Mouse (Mus musculus) heart, embryonic 13.5 days (tissue): Measurements from ENCODE around the gene Ube2c. TPM values are rescaled to one million over a fixed set of nuclear protein-coding genes. Genes with fewer than 3 reads are reported as not detected.
"Not testable (repeated sequence)": the region's sequence is repeated elsewhere in the genome, so short reads cannot be mapped to it uniquely, and the experiment has no call there.

Experiments used
- ATAC-seq: fragments of 200-750 bp; cut with Nextera tagmentation; 2 replicates; pipeline ENCODE4 v1.8.0; 2017; ENCODE audit warnings: moderate TSS enrichment; ENCODE audit not compliant: insufficient number of reproducible peaks, low FRiP score, low TSS enrichment; ENCODE audit errors: extremely low read depth
- H3K27ac ChIP-seq: fragments of 300-500 bp; sonication (generic); replicated peaks from 2 replicates; pipeline ENCODE4 v1.5.1; 2015; ENCODE audit warnings: moderate library complexity, mild to moderate bottlenecking, inconsistent platforms
- H3K27me3 ChIP-seq: fragments of 300-500 bp; sonication (generic); replicated peaks from 2 replicates; pipeline ENCODE4 v1.6.1; 2015; ENCODE audit warnings: mild to moderate bottlenecking, inconsistent platforms
- H3K36me3 ChIP-seq: fragments of 300-500 bp; sonication (generic); 2 replicates; pipeline ENCODE4 v1.6.1; 2015; ENCODE audit warnings: mild to moderate bottlenecking, inconsistent platforms
- H3K4me1 ChIP-seq: fragments of 300-500 bp; sonication (generic); 2 replicates; pipeline ENCODE4 v1.6.1; 2015; ENCODE audit warnings: inconsistent platforms
- H3K4me2 ChIP-seq: fragments of 300-500 bp; sonication (generic); 2 replicates; pipeline ENCODE4 v1.6.1; 2015; ENCODE audit warnings: inconsistent platforms, mild to moderate bottlenecking, moderate library complexity
- H3K4me3 ChIP-seq: fragments of 300-500 bp; sonication (generic); 2 replicates; pipeline ENCODE4 v1.5.1; 2015; ENCODE audit warnings: moderate library complexity, mild to moderate bottlenecking, inconsistent platforms
- H3K9ac ChIP-seq: fragments of 300-500 bp; sonication (generic); 2 replicates; pipeline ENCODE4 v1.6.1; 2015; ENCODE audit warnings: inconsistent platforms, mild to moderate bottlenecking, moderate library complexity
- H3K9me3 ChIP-seq: fragments of 300-500 bp; sonication (generic); 2 replicates; pipeline ENCODE4 v1.6.1; 2016; ENCODE audit warnings: inconsistent platforms
- WGBS: fragments of 180-500 bp; shearing (Covaris S2); methylation state at CpG from one replicate; pipeline ENCODE4 v1.1.7; 2015; ENCODE audit warnings: mixed read lengths; 5-methylcytosine and 5-hydroxymethylcytosine counted together
- polyA plus RNA-seq: library from polyadenylated mRNA; unstranded; fragments of >200 nt; fragmentation: Nextera tagmentation; extraction: Ambion mirVana; gene quantifications from 2 replicates; pipeline ENCODE4 v1.2.1, GENCODE M21; 2015

Gene Ube2c
- polyA plus RNA-seq, 1 experiment from 2014 or later = 434 TPM

DNA sequence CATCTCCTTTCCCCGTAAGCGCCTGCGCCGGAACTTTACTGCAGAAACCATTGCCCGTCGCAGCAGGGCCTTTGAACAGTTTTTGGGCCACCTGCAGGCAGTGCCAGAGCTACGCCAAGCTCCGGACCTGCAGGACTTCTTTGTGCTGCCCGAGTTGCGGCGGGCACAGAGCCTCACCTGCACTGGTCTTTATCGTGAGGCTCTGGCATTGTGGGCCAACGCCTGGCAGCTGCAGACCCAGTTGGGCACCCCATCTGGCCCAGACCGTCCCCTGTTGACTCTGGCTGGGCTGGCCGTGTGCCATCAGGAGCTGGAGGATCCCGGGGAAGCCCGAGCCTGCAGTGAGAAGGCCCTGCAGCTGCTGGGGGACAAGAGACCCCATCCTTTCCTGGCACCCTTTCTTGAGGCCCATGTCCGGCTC, 22.2 kb downstream of the Ube2c start:
- no peak overlapping the region for H3K4me2 ChIP-seq
- H3K9ac ChIP-seq = no peak overlapping the region
- no peak overlapping the region for H3K27ac ChIP-seq
- no peak overlapping the region for H3K4me3 ChIP-seq
- WGBS = 90% methylated on average over 18 of the region's 18 CpGs
- H3K27me3 ChIP-seq = no peaks in the 10 kb centered on the region
- peaks cover 37% of the 10 kb centered on the region for H3K4me1 ChIP-seq
- H3K9me3 ChIP-seq = no peaks in the 10 kb centered on the region
- peaks cover 84% of the 10 kb centered on the region for H3K36me3 ChIP-seq
- ATAC-seq = no peak

DNA sequence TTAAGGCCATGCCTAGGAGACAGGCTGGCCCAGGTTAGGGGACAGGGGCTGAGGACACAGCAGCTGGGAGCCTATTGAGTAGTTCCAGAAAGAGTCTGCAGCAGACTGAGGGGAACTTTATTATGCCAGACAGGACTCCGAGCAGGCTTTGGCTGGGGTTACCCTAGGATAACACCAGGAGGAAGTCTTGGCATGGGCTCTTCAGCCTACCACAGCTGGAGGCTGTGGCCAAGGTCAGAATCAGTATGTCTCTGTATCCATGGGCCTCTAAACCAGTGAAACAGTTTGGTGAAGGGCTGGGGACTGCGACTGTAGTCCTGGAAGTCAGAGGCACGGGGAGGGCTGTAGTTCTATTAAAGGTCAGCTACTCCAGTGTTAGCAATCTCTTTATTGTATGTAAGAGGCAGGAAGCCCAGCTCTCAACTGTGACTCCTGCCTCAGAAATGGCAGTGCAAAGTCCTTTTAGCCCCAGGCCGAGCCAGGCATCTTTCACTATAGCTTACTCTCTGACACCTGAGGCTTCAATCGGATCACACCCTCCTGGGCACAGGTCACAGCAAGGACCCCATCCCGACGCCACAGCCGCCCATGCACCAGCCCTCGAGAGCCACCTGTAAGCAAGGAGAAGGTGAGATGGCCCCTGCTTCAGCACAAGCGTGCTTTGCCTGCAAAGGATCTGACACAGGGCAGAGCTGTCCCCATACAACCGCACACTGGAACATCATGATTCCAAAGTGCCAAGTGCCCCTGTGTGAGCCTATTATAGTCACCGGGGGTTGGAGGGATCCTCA, 22.9 kb downstream of the Ube2c start:
- H3K36me3 ChIP-seq = peaks cover 89% of the 10 kb centered on the region
- ATAC-seq = no peak
- H3K9me3 ChIP-seq = no peaks in the 10 kb centered on the region
- no peaks in the 10 kb centered on the region for H3K27me3 ChIP-seq
- peak overlapping the region; percentile 75 for H3K27ac ChIP-seq
- H3K4me2 ChIP-seq = no peak overlapping the region
- peaks cover 30% of the 10 kb centered on the region for H3K4me1 ChIP-seq
- 84% methylated on average over 12 of the region's 12 CpGs for WGBS
- no peak overlapping the region for H3K9ac ChIP-seq
- no peak overlapping the region for H3K4me3 ChIP-seq

DNA sequence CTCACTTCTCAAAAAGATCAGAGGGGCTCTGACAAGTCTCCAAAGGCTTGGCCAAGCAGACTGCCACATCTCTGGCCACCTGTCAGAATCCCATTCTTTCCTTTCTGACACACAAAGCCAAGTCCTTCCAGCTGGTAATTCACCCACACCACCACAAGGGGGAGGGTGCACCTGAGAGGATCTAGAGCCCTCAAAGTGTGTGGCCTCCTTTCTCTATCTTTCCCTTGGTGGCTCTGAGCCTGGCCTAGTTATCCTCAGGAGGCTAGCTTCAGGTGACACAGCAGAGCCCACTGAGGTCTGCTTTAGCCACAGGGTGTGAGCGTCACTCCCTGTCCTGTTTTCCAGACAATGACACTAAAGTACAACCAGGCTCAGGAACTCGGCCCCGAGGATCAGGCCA, 23.5 kb downstream of the Ube2c start:
- peaks cover 92% of the 10 kb centered on the region for H3K36me3 ChIP-seq

DNA sequence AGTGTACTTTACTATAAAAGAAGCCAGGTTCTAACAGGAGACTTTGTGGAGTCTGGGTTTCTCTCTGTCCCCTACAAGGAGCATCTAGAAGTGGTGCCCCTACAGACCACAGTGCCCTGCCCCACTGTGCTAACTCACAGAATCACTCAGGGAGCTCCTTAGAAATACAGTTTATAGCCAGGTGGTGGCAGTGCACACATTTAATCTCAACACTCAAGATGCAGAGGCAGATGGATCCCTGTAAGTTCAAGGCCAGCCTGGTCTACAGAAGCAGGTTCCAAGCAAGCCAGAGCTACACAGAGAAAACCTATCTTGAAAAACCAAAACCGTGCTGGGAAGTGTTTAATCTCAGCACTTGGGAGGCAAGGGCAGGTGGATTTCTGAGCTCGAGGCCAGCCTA, 24.1 kb downstream of the Ube2c start:
- Histone ChIP-seq H3K27me3 (no peaks in the 10 kb centered on the region), H3K27ac (peak overlapping the region; percentile 75), H3K4me3 (no peak overlapping the region), H3K9me3 (no peaks in the 10 kb centered on the region), H3K36me3 (peaks cover 92% of the 10 kb centered on the region), H3K9ac (peak overlapping the region; percentile 57; the same call in 1 of the 2 replicates), H3K4me1 (peaks cover 19% of the 10 kb centered on the region), H3K4me2 (no peak overlapping the region)
- no peak for ATAC-seq
- 90% methylated on average over 2 of the region's 2 CpGs for WGBS

More for the DNA sequence above, 23.5 kb downstream of the Ube2c start:
- Histone ChIP-seq H3K27ac (peak overlapping the region; percentile 75), H3K4me2 (no peak overlapping the region), H3K9me3 (no peaks in the 10 kb centered on the region), H3K9ac (peak overlapping the region; percentile 29; the same call in 1 of the 2 replicates), H3K4me1 (peaks cover 24% of the 10 kb centered on the region), H3K4me3 (no peak overlapping the region), H3K27me3 (no peaks in the 10 kb centered on the region)
- ATAC-seq = no peak
- WGBS = 47% methylated on average over 3 of the region's 3 CpGs

DNA sequence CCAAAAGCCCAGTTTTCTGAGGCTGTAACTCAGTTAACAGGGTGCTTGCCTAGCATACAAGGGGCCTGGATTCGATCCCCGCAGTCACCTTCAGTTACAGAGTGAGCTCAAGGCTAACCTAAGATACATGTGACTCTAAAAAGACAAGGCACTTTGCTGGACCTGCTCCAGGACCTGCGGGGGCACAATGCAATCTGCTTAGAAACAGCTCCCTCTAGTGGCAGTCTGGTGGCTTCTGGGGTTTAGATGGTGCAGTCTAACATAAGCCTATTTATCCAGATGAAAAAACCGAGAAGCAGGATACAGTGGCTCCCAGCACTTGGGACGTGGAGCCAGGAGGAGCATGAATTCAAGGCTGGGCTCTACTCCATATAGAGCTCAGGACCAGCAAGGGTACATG, 24.6 kb downstream of the Ube2c start:
- Histone ChIP-seq H3K9ac (no peak overlapping the region), H3K4me1 (peaks cover 16% of the 10 kb centered on the region), H3K9me3 (no peaks in the 10 kb centered on the region), H3K4me3 (no peak overlapping the region), H3K36me3 (peaks cover 93% of the 10 kb centered on the region), H3K4me2 (no peak overlapping the region), H3K27me3 (no peaks in the 10 kb centered on the region), H3K27ac (peak overlapping the region; percentile 75)
- no peak for ATAC-seq
- 29% methylated on average over 5 of the region's 5 CpGs for WGBS

DNA sequence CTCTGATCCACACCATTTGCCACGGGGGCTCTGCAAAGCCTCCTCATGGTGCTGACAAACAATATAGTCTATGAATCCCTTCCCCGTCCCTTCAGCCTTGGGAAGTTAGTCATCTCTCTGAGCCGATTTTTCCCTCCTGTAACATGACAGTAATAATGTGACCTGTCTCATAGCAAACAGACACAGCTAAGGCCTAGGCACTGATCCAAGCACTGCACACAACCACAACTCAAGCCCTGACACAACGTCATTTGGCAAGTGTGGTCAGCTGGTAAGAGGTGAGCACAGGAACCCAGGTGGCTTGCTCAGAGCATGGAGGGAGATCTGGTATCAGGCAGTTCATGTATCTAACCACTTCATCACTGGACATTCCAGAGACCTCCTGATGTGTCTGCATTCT, 26.2 kb downstream of the Ube2c start:
- WGBS = 76% methylated on average over 4 of the region's 4 CpGs
- H3K27ac ChIP-seq = no peak overlapping the region
- no peak overlapping the region for H3K9ac ChIP-seq
- no peak overlapping the region for H3K4me2 ChIP-seq
- H3K4me3 ChIP-seq = no peak overlapping the region
- no peaks in the 10 kb centered on the region for H3K9me3 ChIP-seq
- H3K4me1 ChIP-seq = peaks cover 16% of the 10 kb centered on the region
- H3K36me3 ChIP-seq = peaks cover 92% of the 10 kb centered on the region
- no peaks in the 10 kb centered on the region for H3K27me3 ChIP-seq
- ATAC-seq = no peak

DNA sequence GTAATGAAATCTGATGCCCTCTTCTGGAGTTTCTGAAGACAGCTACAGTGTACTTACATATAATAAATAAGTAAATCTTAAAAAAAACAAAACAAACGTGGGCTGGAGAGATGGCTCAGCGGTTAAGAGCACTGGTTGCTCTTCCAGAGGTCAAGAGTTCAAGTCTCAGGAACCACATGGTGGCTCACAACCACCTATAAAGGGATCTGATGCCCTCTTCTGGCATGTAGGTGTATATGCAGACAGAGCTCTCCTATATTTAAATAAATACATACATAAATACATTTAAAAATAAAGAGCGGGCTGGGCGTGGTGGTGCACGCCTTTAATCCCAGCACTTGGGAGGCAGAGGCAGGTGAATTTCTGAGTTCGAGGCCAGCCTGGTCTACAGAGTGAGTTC, 28.9 kb downstream of the Ube2c start:
- H3K9ac ChIP-seq, H3K4me2 ChIP-seq, H3K9me3 ChIP-seq, H3K27ac ChIP-seq, H3K27me3 ChIP-seq, ATAC-seq, H3K4me3 ChIP-seq: not testable (repeated sequence)
- 76% methylated on average over 6 of the region's 6 CpGs for whole genome bisulfite sequencing
- H3K4me1 ChIP-seq = peaks cover 16% of the 10 kb centered on the region
- H3K36me3 ChIP-seq = peaks cover 85% of the 10 kb centered on the region

DNA sequence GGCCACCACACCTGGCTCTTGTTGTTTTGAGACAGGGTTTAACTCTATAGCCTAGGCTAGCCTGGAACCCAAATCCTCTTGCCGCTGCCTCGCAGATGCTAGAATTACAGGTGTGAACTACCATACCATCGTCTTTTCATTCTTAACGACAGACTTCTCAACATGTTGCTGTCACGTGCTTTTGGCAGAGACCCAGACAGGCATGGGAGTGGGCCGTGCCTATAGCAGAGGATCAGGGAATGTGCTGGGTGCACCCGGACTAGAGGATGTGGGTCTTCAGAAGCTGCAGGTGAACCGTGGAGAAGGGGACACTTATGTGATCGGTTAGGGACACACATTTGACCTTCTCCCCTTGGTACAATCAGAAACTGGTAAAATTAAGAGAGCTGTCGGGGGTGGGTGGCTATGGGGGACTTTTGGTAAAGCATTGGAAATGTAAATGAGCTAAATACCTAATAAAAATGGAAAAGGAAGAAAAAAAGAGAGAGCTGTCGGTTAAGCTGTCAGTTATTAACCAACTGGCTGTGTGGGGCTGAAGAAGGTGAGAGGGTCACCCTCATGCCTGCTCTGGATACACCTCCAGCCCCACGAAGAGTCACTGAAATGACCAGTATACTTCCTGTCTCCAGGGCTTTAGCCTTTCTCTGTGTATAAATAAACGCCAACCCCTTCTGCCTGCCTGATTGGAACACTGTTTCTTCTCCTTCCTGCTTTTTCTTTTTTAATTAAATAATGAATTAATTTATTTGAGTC, 30.7 kb downstream of the Ube2c start:
- Histone ChIP-seq H3K9me3 (no peaks in the 10 kb centered on the region), H3K27ac (no peak overlapping the region), H3K9ac (no peak overlapping the region), H3K4me3 (no peak overlapping the region), H3K27me3 (no peaks in the 10 kb centered on the region), H3K4me1 (peaks cover 18% of the 10 kb centered on the region), H3K4me2 (no peak overlapping the region), H3K36me3 (peaks cover 70% of the 10 kb centered on the region)
- 86% methylated on average over 13 of the region's 13 CpGs for WGBS
- ATAC-seq = no peak

DNA sequence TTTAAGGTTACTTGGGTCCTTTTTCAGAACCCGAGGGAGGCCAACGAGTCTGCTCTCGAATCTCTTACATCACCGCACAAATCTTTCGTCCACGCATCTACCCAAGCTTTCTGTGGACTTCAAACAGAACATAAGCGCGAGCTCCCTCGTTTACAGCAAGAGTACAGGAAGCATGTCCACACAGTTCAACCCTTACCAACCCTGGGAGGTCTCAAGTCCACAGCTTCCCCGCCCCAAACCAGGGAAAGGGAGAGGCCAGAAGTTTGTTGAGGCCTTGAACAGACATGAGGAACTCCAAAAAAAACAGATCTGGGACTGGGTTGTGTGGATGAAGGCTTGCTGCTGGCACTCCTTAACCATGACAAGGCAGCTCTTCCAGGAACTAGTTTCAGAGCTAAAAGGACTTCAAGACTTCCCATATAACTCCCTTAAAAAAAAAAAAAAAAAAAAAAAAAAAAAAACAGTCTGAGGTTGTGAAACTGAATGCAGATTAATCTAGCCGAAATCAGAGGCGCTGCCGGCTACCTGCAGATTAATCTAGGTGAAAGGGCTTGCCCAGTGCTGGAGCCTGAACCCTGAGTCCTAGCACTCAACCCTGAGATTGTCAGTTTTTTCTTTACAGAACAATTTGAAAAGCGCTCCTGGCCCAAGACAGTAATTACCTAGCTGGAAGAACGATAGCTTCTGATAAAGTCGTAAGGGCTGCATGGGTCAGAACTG, 33.7 kb downstream of the Ube2c start:
- H3K9me3 ChIP-seq = no peaks in the 10 kb centered on the region
- 90% methylated on average over 16 of the region's 16 CpGs for WGBS
- peak overlapping the region; percentile 93 for H3K9ac ChIP-seq
- H3K36me3 ChIP-seq = peaks cover 43% of the 10 kb centered on the region
- 0 out of 2 replicates have a peak overlapping the region, but pooled peaks have one; percentile 84 for H3K27ac ChIP-seq
- peak overlapping the region; percentile 79 for H3K4me2 ChIP-seq
- peak overlapping the region; percentile 80 for H3K4me3 ChIP-seq
- H3K4me1 ChIP-seq = peaks cover 33% of the 10 kb centered on the region
- no peak for ATAC-seq
- no peaks in the 10 kb centered on the region for H3K27me3 ChIP-seq

DNA sequence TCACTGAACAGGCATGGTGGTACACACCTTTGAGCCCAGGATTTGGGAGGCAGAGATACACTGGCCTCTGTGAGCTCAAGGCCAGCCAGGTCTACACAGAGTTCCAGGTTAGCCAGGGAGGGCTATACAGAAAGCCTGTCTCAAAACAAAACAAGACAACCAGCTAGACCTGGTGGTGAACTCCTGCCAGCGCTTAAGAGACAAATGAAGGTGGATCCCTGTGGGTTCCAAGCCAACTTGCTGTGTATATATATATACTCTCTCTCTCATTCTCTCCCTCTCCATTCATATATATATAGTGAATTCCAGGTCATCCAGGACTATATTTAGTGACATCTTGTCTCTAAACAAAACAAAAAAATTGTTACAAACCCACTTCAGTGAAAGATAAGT, 34.2 kb downstream of the Ube2c start:
- H3K4me3 ChIP-seq = peak overlapping the region; percentile 80
- no peak for ATAC-seq
- peaks cover 43% of the 10 kb centered on the region for H3K36me3 ChIP-seq
- WGBS = 50% methylated on average over 1 of the region's 1 CpGs
- peak overlapping the region; percentile 84 for H3K27ac ChIP-seq
- peak overlapping the region; percentile 93 for H3K9ac ChIP-seq
- peaks cover 33% of the 10 kb centered on the region for H3K4me1 ChIP-seq
- H3K4me2 ChIP-seq = peak overlapping the region; percentile 79
- no peaks in the 10 kb centered on the region for H3K9me3 ChIP-seq
- no peaks in the 10 kb centered on the region for H3K27me3 ChIP-seq
